Mouse (Mus musculus): ENCODE data around the gene Npepps.
"Not testable (repeated sequence)": the region's sequence is repeated elsewhere in the genome, so short reads cannot be mapped to it uniquely, and the experiment has no call there.

DNA sequence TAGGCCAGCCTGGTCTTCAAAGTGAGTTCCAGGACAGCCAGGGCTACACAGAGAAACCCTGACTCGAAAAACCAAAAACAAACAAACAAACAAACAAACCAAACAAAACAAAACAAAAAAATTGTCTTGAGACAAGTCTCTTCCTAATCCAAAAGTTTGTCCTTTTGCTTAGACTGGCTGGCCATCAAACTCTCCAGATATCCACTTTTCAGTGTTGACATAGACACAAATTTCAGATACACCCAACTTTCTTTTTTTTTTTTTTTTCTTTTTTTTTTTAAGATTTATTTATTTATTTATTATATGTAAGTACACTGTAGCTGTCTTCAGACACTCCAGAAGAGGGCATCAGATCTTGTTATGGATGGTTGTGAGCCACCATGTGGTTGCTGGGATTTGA, 32.4 kb upstream of the Npepps start:
- not testable (repeated sequence) for TF ChIP-seq CTCF, EP300 (IDR thresholded peaks at IDR 0.05; ENCODE audit: low read depth)
